ENCODE assay signal across 11 mouse cellular contexts in the genomic region with DNA sequence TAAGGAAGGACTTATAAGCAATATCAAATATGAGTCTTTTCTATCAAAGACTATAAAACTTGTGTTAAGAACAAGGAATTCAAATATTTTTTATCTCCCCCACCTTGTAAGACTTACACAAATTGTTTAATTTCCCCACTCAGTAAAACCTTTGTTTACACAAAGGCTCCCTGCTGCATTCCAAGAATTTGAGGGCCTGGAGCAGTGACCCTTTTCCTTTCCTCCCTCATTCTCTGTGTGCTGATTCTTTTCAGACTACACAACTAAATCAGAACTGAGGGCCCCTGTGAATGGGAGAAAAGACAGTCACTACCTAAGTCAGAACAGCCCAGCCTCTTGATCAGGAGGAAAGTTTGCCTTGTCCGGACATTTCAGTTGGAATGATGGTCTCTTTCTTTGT. TPM values are rescaled to one million over a fixed set of nuclear protein-coding genes. Genes with fewer than 3 reads are reported as not detected.
DNase-seq lines count a peak whose midpoint lies in the region; ATAC-seq and TF ChIP-seq lines count a peak whose summit lies in the region.
"Had no signal": no experiment of that assay in that cellular context is flagged by ENCODE, and none has a peak within 500 bp of the region (broad histone marks: within the 10 kb centered on the region; RNA-seq: fewer than 3 reads in every experiment).

No protein-coding gene starts in this region.

- H3K9ac ChIP-seq in forebrain, embryonic 12.5 days = no peak overlapping the region
- no peak overlapping the region for H3K9ac ChIP-seq in forebrain, embryonic 16.5 days (replicated peaks; ENCODE audit: low read depth, low read length)
- no peak overlapping the region for H3K9ac ChIP-seq in kidney, embryonic 15.5 days
- H3K9ac ChIP-seq in intestine, postnatal 0 days (ENCODE audit: low read depth, low read length) = no peak overlapping the region

- 24% methylated on average over 1 of the region's 1 CpGs for WGBS in forebrain, embryonic 12.5 days
- WGBS in forebrain, embryonic 16.5 days = 21% methylated on average over 1 of the region's 1 CpGs
- 21% methylated on average over 1 of the region's 1 CpGs for WGBS in kidney, embryonic 15.5 days
- 28% methylated on average over 1 of the region's 1 CpGs for WGBS in embryonic facial prominence, embryonic 10.5 days
- WGBS in intestine, postnatal 0 days = 43% methylated on average over 1 of the region's 1 CpGs

- ATAC-seq in forebrain, embryonic 12.5 days (ENCODE audit: low FRiP score) = no peak
- no peak for ATAC-seq in forebrain, embryonic 16.5 days
- 0 out of 2 replicates have a peak, but pooled peaks have one; percentile 37 for ATAC-seq in kidney, embryonic 15.5 days (replicated peaks; ENCODE audit: low FRiP score)
- ATAC-seq in intestine, postnatal 0 days = no peak

- H3K27me3 ChIP-seq in forebrain, embryonic 12.5 days = no peaks in the 10 kb centered on the region
- no peaks in the 10 kb centered on the region for H3K27me3 ChIP-seq in forebrain, embryonic 16.5 days (replicated peaks; ENCODE audit: control insufficient read depth, insufficient read depth, low read length)
- H3K27me3 ChIP-seq in kidney, embryonic 15.5 days = no peaks in the 10 kb centered on the region
- no peaks in the 10 kb centered on the region for H3K27me3 ChIP-seq in embryonic facial prominence, embryonic 10.5 days (replicated peaks; ENCODE audit: low read depth, poor library complexity, severe bottlenecking)
- H3K27me3 ChIP-seq in intestine, postnatal 0 days (replicated peaks; ENCODE audit: control insufficient read depth, insufficient read depth, low read length) = no peaks in the 10 kb centered on the region

- no peaks in the 10 kb centered on the region for H3K36me3 ChIP-seq in forebrain, embryonic 12.5 days (replicated peaks)
- no peaks in the 10 kb centered on the region for H3K36me3 ChIP-seq in forebrain, embryonic 16.5 days (ENCODE audit: control insufficient read depth, insufficient read depth)
- H3K36me3 ChIP-seq in kidney, embryonic 15.5 days = no peaks in the 10 kb centered on the region
- H3K36me3 ChIP-seq in embryonic facial prominence, embryonic 10.5 days (replicated peaks) = no peaks in the 10 kb centered on the region
- H3K36me3 ChIP-seq in intestine, postnatal 0 days (ENCODE audit: control insufficient read depth, insufficient read depth) = no peaks in the 10 kb centered on the region

- DNase-seq in kidney, adult 18-20 months = no peak
- no peak for DNase-seq in embryonic facial prominence, embryonic 10.5 days (ENCODE audit: low spot score)
- DNase-seq in MN1 (ENCODE audit: low spot score) = no peak
- DNase-seq in spleen, adult 12 weeks (ENCODE audit: low spot score) = no peak
- DNase-seq: lung, postnatal 36 days had no signal

- H3K4me1 ChIP-seq in forebrain, embryonic 12.5 days = peaks cover 26% of the 10 kb centered on the region
- H3K4me1 ChIP-seq in forebrain, embryonic 16.5 days (replicated peaks; ENCODE audit: control insufficient read depth, insufficient read depth, low read length) = peaks cover 11% of the 10 kb centered on the region
- peaks cover 54% of the 10 kb centered on the region for H3K4me1 ChIP-seq in kidney, embryonic 15.5 days
- H3K4me1 ChIP-seq in embryonic facial prominence, embryonic 10.5 days = peaks cover 64% of the 10 kb centered on the region
- no peaks in the 10 kb centered on the region for H3K4me1 ChIP-seq in intestine, postnatal 0 days (replicated peaks; ENCODE audit: control insufficient read depth, insufficient read depth, low read length)

- no peak for TF ChIP-seq CTCF in intestine, postnatal 0 days (IDR thresholded peaks at IDR 0.05; ENCODE audit: low read depth)

- no peak overlapping the region for H3K4me2 ChIP-seq in forebrain, embryonic 12.5 days
- no peak overlapping the region for H3K4me2 ChIP-seq in forebrain, embryonic 16.5 days (ENCODE audit: low read length)
- no peak overlapping the region for H3K4me2 ChIP-seq in kidney, embryonic 15.5 days
- no peak overlapping the region for H3K4me2 ChIP-seq in intestine, postnatal 0 days (replicated peaks; ENCODE audit: low read depth)

- no peak overlapping the region for H3K4me3 ChIP-seq in forebrain, embryonic 12.5 days (replicated peaks)
- no peak overlapping the region for H3K4me3 ChIP-seq in forebrain, embryonic 16.5 days (replicated peaks; ENCODE audit: low read length)
- H3K4me3 ChIP-seq in kidney, embryonic 15.5 days (replicated peaks) = no peak overlapping the region
- no peak overlapping the region for H3K4me3 ChIP-seq in embryonic facial prominence, embryonic 10.5 days
- no peak overlapping the region for H3K4me3 ChIP-seq in intestine, postnatal 0 days (ENCODE audit: low read depth, low read length)

- peak overlapping the region; percentile 75; the same call in 1 of the 2 replicates for H3K27ac ChIP-seq in forebrain, embryonic 12.5 days
- no peak overlapping the region for H3K27ac ChIP-seq in forebrain, embryonic 16.5 days (ENCODE audit: low read length)
- H3K27ac ChIP-seq in kidney, embryonic 15.5 days = peak overlapping the region; percentile 93
- H3K27ac ChIP-seq in embryonic facial prominence, embryonic 10.5 days (replicated peaks) = peak overlapping the region; percentile 93
- H3K27ac ChIP-seq in intestine, postnatal 0 days (ENCODE audit: low read depth, low read length) = 0 out of 2 replicates have a peak overlapping the region, but pooled peaks have one; percentile 2

- H3K9me3 ChIP-seq in forebrain, embryonic 12.5 days = no peaks in the 10 kb centered on the region
- no peaks in the 10 kb centered on the region for H3K9me3 ChIP-seq in forebrain, embryonic 16.5 days (ENCODE audit: control insufficient read depth, low read length)
- no peaks in the 10 kb centered on the region for H3K9me3 ChIP-seq in kidney, embryonic 15.5 days (replicated peaks)
- no peaks in the 10 kb centered on the region for H3K9me3 ChIP-seq in embryonic facial prominence, embryonic 10.5 days
- no peaks in the 10 kb centered on the region for H3K9me3 ChIP-seq in intestine, postnatal 0 days (ENCODE audit: control insufficient read depth)

RNA-seq across cellular contexts. Expression of gene Lsp1, which starts 5.9 kb away (rescaled TPM):
- 5.4 and 6.3 TPM in 2 replicates for polyA plus RNA-seq in forebrain, embryonic 12.5 days (2016; fragmentation: Nextera tagmentation; extraction: Ambion mirVana)
- polyA plus RNA-seq in forebrain, embryonic 16.5 days (2015; fragmentation: Nextera tagmentation; extraction: Ambion mirVana) = 3.5 and 5.5 TPM in 2 replicates
- polyA plus RNA-seq in kidney, embryonic 15.5 days (2015; fragmentation: Nextera tagmentation; extraction: Ambion mirVana) = 115 and 139 TPM in 2 replicates
- 20.9 and 21.4 TPM in 2 replicates for polyA plus RNA-seq in embryonic facial prominence, embryonic 10.5 days (2016; fragmentation: Nextera tagmentation; extraction: Ambion mirVana)
- 55.2 and 61.8 TPM in 2 replicates for polyA plus RNA-seq in intestine, postnatal 0 days (2015; fragmentation: Nextera tagmentation; extraction: Ambion mirVana)

RNA-seq across cellular contexts. Expression of gene Tnni2, which starts 13.1 kb away (rescaled TPM):
- polyA plus RNA-seq in forebrain, embryonic 12.5 days (2016; fragmentation: Nextera tagmentation; extraction: Ambion mirVana) = 1.3 TPM in 1 of 2 replicates, not detected in the other
- polyA plus RNA-seq in forebrain, embryonic 16.5 days (2015; fragmentation: Nextera tagmentation; extraction: Ambion mirVana) = 0.89 TPM in 1 of 2 replicates, not detected in the other
- polyA plus RNA-seq in kidney, embryonic 15.5 days (2015; fragmentation: Nextera tagmentation; extraction: Ambion mirVana) = 19.0 and 45.8 TPM in 2 replicates
- polyA plus RNA-seq in embryonic facial prominence, embryonic 10.5 days (2016; fragmentation: Nextera tagmentation; extraction: Ambion mirVana) = 1.7 and 2.5 TPM in 2 replicates
- polyA plus RNA-seq in intestine, postnatal 0 days (2015; fragmentation: Nextera tagmentation; extraction: Ambion mirVana) = 1.9 and 2.4 TPM in 2 replicates

RNA-seq across cellular contexts. Expression of gene Syt8, which starts 20.1 kb away (rescaled TPM):
- polyA plus RNA-seq in forebrain, embryonic 12.5 days (2016; fragmentation: Nextera tagmentation; extraction: Ambion mirVana) = not detected in 2 replicates
- polyA plus RNA-seq in forebrain, embryonic 16.5 days (2015; fragmentation: Nextera tagmentation; extraction: Ambion mirVana) = not detected in 2 replicates
- polyA plus RNA-seq in kidney, embryonic 15.5 days (2015; fragmentation: Nextera tagmentation; extraction: Ambion mirVana) = 0.62 and 1.3 TPM in 2 replicates
- not detected in 2 replicates for polyA plus RNA-seq in embryonic facial prominence, embryonic 10.5 days (2016; fragmentation: Nextera tagmentation; extraction: Ambion mirVana)
- polyA plus RNA-seq in intestine, postnatal 0 days (2015; fragmentation: Nextera tagmentation; extraction: Ambion mirVana) = 0.60 and 1.3 TPM in 2 replicates
- polyA plus RNA-seq: cortical plate, adult 2 months; frontal cortex, adult 2 months had no signal

RNA-seq across cellular contexts. Expression of gene Tnnt3, which starts 43.9 kb away (rescaled TPM):
- polyA plus RNA-seq in forebrain, embryonic 12.5 days (2016; fragmentation: Nextera tagmentation; extraction: Ambion mirVana) = 0.78 TPM in 1 of 2 replicates, not detected in the other
- polyA plus RNA-seq in forebrain, embryonic 16.5 days (2015; fragmentation: Nextera tagmentation; extraction: Ambion mirVana) = 0.73 and 1.2 TPM in 2 replicates
- polyA plus RNA-seq in kidney, embryonic 15.5 days (2015; fragmentation: Nextera tagmentation; extraction: Ambion mirVana) = 23.5 and 46.2 TPM in 2 replicates
- polyA plus RNA-seq in embryonic facial prominence, embryonic 10.5 days (2016; fragmentation: Nextera tagmentation; extraction: Ambion mirVana) = 1.4 and 1.6 TPM in 2 replicates
- 3.0 TPM in 2 replicates for polyA plus RNA-seq in intestine, postnatal 0 days (2015; fragmentation: Nextera tagmentation; extraction: Ambion mirVana)
